Mouse (Mus musculus): ENCODE measurements at regions not wholly inside any gene's neighbourhood (a gene's known extent, or its start where the extent isn't known, plus 50 kb on each side); places are given as distances from the start of the nearest gene placed in this dataset.

DNA sequence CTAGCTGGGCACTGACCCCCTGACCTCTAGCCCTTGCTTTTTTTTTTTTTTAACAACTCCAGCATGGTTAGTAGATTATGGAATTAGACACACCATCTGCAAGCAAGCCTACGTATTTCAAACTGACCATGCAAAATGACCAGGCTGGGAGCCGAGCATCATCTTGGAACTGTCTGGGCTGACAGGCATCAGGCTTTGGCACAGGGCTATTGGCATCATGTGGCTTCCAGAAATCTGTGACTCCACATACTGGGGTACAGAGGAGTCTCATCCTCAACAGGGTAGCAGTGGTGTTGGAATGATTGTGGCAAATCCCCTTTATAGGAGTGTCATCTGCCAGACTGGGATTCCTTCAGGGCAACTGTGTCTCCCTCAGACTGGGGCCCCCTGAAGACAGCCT, 152.7 kb upstream of the Mocs1 start:
- no peak for TF ChIP-seq GATA1 (IDR thresholded peaks at IDR 0.05; ENCODE audit: low read length)
- TF ChIP-seq TAL1 (IDR thresholded peaks at IDR 0.05; ENCODE audit: low read length) = no peak
